Comparison of ENCODE assay signal across 11 mouse cellular contexts in the genomic region with DNA sequence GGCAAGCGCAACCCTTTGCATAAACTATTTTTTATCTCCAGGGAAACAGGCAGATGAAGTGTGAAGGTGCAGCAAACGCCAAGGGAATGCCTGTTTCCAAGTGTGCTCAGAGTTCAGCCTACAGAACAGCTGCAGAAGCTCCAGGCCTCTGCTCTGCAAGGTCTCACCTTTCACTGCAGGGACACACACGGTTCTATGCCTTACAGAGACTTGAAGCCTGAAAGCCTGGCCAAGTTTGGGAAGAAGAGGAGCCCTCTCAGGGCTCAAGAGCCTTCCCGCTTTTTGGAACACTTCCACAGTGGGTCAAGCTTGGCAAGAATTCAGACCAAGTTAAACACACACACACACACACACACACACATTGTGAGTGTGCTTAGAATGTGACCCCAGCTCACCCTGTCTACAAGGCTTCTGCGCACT. TPM values are rescaled to one million over a fixed set of nuclear protein-coding genes. Genes with fewer than 3 reads are reported as not detected.
A peak's percentile ranks its signal among the peaks of the same experiment; 100 is the strongest.
DNase-seq lines count a peak whose midpoint lies in the region; ATAC-seq lines count a peak whose summit lies in the region.
"Had no signal": no experiment of that assay in that cellular context is flagged by ENCODE, and none has a peak within 500 bp of the region (broad histone marks: within the 10 kb centered on the region; RNA-seq: fewer than 3 reads in every experiment).

No protein-coding gene starts in this region.

- no peaks in the 10 kb centered on the region for H3K36me3 ChIP-seq in midbrain, embryonic 14.5 days (ENCODE audit: control insufficient read depth, insufficient read depth, low read length)
- H3K36me3 ChIP-seq: liver, embryonic 13.5 days had no signal

- 6% methylated on average over 5 of the region's 5 CpGs for WGBS in midbrain, embryonic 14.5 days

- no peak overlapping the region for H3K4me2 ChIP-seq in midbrain, embryonic 14.5 days (ENCODE audit: low read length)
- H3K4me2 ChIP-seq: liver, embryonic 13.5 days had no signal

- peaks cover 100% of the 10 kb centered on the region for H3K27me3 ChIP-seq in midbrain, embryonic 14.5 days (ENCODE audit: control insufficient read depth, insufficient read depth, low read length)

- intact Hi-C loops in left cerebral cortex, postnatal 4 days (cut with DNase I) = no loop called here

- no peak overlapping the region for H3K9ac ChIP-seq in midbrain, embryonic 14.5 days (replicated peaks; ENCODE audit: low read length)
- H3K9ac ChIP-seq: liver, embryonic 13.5 days had no signal

- no peak for ATAC-seq in midbrain, embryonic 14.5 days (ENCODE audit: low FRiP score, low TSS enrichment)

- H3K4me1 ChIP-seq in midbrain, embryonic 14.5 days (ENCODE audit: control insufficient read depth, insufficient read depth, low read length) = peaks cover 4% of the 10 kb centered on the region; the same call in 1 of the 2 replicates

- no peak overlapping the region for H3K4me3 ChIP-seq in midbrain, embryonic 14.5 days (replicated peaks; ENCODE audit: low read depth, low read length)
- H3K4me3 ChIP-seq: heart, adult 2 months; liver, embryonic 13.5 days had no signal

- H3K27ac ChIP-seq in midbrain, embryonic 14.5 days (replicated peaks; ENCODE audit: low read depth, low read length) = no peak overlapping the region
- H3K27ac ChIP-seq: heart, adult 2 months; liver, embryonic 13.5 days had no signal

- DNase-seq in adrenal gland, postnatal 14 days = peak; percentile 52
- DNase-seq in adrenal gland, postnatal 4 days (ENCODE audit: low spot score in 2 of 2) = no peak
- peak; percentile 72 for DNase-seq in NIH3T3 (ENCODE audit: low read depth)
- DNase-seq in kidney, adult 18-20 months = peak; percentile 54
- peak; percentile 81 for DNase-seq in lung, postnatal 10 days
- no peak for DNase-seq in midbrain, embryonic 14.5 days
- DNase-seq in left cerebral cortex, postnatal 4 days = no peak
- DNase-seq in cerebellum, adult 9-11 months = no peak
- DNase-seq: heart, adult 2 months; liver, embryonic 13.5 days had no signal

- no peaks in the 10 kb centered on the region for H3K9me3 ChIP-seq in midbrain, embryonic 14.5 days (ENCODE audit: control insufficient read depth, low read length)
- H3K9me3 ChIP-seq: liver, embryonic 13.5 days had no signal

RNA-seq across cellular contexts. Expression of gene Hoxa4, which starts 2.4 kb away (rescaled TPM):
- 6.4 and 7.3 TPM in 2 replicates for total RNA-seq in adrenal gland, postnatal 14 days (2021)
- 1 to 10 TPM; 6.5 to 7.3 TPM for total RNA-seq in adrenal gland, postnatal 4 days (2021)
- not detected in 2 replicates for polyA plus RNA-seq in midbrain, embryonic 14.5 days (2014; fragmentation: Nextera tagmentation; extraction: Ambion mirVana)
- not detected for total RNA-seq in left cerebral cortex, postnatal 4 days (2021)
- total RNA-seq: layer of hippocampus, adult 18-20 months had no signal

RNA-seq across cellular contexts. Expression of gene 5730596B20Rik, which starts 11.9 kb away (rescaled TPM):
- total RNA-seq in adrenal gland, postnatal 14 days (2021) = 0.45 and 0.63 TPM in 2 replicates
- total RNA-seq in adrenal gland, postnatal 4 days (2021) = 1 to 10 TPM; 1.0 to 1.6 TPM
- not detected in 2 replicates for polyA plus RNA-seq in midbrain, embryonic 14.5 days (2014; fragmentation: Nextera tagmentation; extraction: Ambion mirVana)
- total RNA-seq in left cerebral cortex, postnatal 4 days (2021) = not detected
- total RNA-seq: heart, adult 2 months; layer of hippocampus, adult 18-20 months had no signal
- polyA plus RNA-seq: heart, adult 2 months had no signal

RNA-seq across cellular contexts. Expression of gene Hoxa5, which starts 15.2 kb away (rescaled TPM):
- total RNA-seq in adrenal gland, postnatal 14 days (2021) = 25.8 and 26.3 TPM in 2 replicates
- total RNA-seq in adrenal gland, postnatal 4 days (2021) = 10 to 100 TPM; 25.9 TPM
- not detected in 2 replicates for polyA plus RNA-seq in midbrain, embryonic 14.5 days (2014; fragmentation: Nextera tagmentation; extraction: Ambion mirVana)
- not detected for total RNA-seq in left cerebral cortex, postnatal 4 days (2021)
- total RNA-seq: layer of hippocampus, adult 18-20 months had no signal

RNA-seq across cellular contexts. Expression of gene Hoxa6, which starts 19.3 kb away (rescaled TPM):
- total RNA-seq in adrenal gland, postnatal 14 days (2021) = 3.7 and 5.9 TPM in 2 replicates
- 10 to 100 TPM in 1 of 2 experiments, 1 to 10 TPM in 1; 6.7 to 10.6 TPM for total RNA-seq in adrenal gland, postnatal 4 days (2021)
- polyA plus RNA-seq in midbrain, embryonic 14.5 days (2014; fragmentation: Nextera tagmentation; extraction: Ambion mirVana) = not detected in 2 replicates
- total RNA-seq in left cerebral cortex, postnatal 4 days (2021) = not detected
- total RNA-seq: heart, adult 2 months; layer of hippocampus, adult 18-20 months had no signal
- polyA plus RNA-seq: heart, adult 2 months; liver, embryonic 13.5 days had no signal

RNA-seq across cellular contexts. Expression of gene Hoxa3, which starts 24.0 kb away (rescaled TPM):
- total RNA-seq in adrenal gland, postnatal 14 days (2021) = 6.9 and 10.5 TPM in 2 replicates
- total RNA-seq in adrenal gland, postnatal 4 days (2021) = 10 to 100 TPM; 13.3 to 15.6 TPM
- not detected in 2 replicates for polyA plus RNA-seq in midbrain, embryonic 14.5 days (2014; fragmentation: Nextera tagmentation; extraction: Ambion mirVana)
- total RNA-seq in left cerebral cortex, postnatal 4 days (2021) = not detected
- total RNA-seq: layer of hippocampus, adult 18-20 months had no signal

Comparison
In these comparisons a context has a peak if more than half of its experiments do, and no peak if none do; other contexts are left out.
1. DNase-seq: peak in adrenal gland, postnatal 14 days (single experiment), NIH3T3 (single experiment), kidney, adult 18-20 months (single experiment) and lung, postnatal 10 days (single experiment); none in adrenal gland, postnatal 4 days (0 of 2), midbrain, embryonic 14.5 days (single experiment), left cerebral cortex, postnatal 4 days (single experiment) and cerebellum, adult 9-11 months (single experiment).
2. RNA of gene Hoxa5, which starts 15.2 kb away (total RNA-seq): 25.9 TPM in adrenal gland, postnatal 4 days and 25.8 to 26.3 TPM in adrenal gland, postnatal 14 days; not detected in left cerebral cortex, postnatal 4 days; every median in the first group is over 10 times any median in the second.